Mouse (Mus musculus): ENCODE results near the gene Cmtm5.

DNA sequence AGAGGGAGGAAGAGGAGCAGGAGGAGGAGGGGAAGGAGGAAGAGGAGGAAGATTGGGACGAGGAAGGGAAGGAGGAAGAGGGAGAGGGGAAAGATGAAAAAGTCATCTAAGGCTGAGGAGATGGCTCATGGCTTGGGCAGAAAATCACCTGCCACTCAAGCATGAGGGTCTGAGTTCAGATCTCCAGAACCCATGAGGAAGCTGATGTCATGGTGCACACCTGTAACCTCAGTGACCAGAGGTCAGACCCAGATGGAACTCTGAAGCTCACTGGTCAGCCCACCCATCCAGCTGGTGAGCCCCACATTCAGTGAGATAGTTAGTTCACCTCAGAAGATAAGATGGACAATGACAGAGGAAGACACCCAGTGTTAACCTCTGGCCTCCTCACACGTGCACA lies 8.9 kb downstream of the Cmtm5 start:
- no peak for TF ChIP-seq CTCF (IDR thresholded peaks at IDR 0.05; ENCODE audit: low read depth, low read length)
- no peak for TF ChIP-seq GATA1 (IDR thresholded peaks at IDR 0.05; ENCODE audit: borderline replicate concordance, low read length)
- TF ChIP-seq POLR2AphosphoS5 (IDR thresholded peaks at IDR 0.05; ENCODE audit: insufficient replicate concordance, low read depth, low read length), result no peak
- TF ChIP-seq TAL1 (conservative IDR thresholded peaks at IDR 0.05; ENCODE audit: low read depth, low read length), result no peak
